Mouse (Mus musculus): Measurements from ENCODE around the gene Rnf126.
"Not testable (repeated sequence)": the region's sequence is repeated elsewhere in the genome, so short reads cannot be mapped to it uniquely, and the experiment has no call there.

Gene Rnf126

DNA sequence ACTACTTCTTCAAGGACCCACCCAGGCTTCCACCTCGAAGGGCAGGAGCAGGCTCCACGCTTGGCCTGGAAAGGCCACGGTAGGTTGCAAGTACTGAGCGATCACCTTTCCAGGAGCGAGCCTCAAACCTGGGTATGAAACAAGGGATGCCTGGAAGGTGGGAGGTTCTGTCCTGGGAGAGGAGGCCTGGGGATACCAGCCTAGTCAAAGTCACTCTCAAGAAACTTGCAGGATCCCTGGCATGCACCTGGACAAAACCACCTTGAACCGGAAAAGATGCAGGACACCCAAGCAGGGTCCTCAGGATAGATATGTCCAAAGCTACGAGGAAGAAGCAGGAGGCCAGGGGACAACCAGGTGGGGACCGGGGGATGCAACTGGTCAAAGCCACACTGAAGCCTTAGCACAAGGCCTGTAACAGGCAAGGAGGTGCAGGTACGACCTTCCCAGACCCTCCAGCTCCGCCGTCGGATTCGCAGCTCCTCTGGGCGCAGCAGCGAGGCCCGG, 698 bp downstream of the Rnf126 start:
- no peak for DNase-seq (ENCODE audit: low spot score in 2 of 2)

DNA sequence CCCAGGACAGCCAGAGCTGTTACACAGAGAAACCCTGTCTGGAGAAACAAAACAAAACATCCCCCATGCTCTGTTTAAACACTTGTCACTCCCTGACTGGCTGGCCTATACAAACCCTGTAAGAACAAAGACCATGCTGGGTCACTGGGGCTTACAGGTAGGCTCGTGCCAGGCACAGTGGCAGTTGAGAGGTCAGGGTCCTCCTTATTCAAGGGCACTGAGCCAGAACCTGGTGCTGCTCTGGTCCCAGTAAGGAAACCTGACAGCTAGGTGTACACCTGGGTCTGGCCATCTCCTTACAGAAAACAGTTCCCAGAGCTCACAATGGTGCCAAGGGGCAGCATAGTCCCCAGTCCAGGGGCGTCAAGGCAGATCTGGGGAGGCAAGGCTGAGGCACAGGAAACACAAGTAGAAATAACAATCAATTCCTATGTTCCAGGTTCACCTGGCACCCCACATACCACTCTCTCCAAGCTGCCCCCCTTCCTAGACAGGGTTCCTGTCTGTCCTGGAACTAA, 1.5 kb downstream of the Rnf126 start:
- DNase-seq (ENCODE audit: low spot score in 2 of 2): no peak

GRCm38 (mm10) chr10:79764234-79764633, 2.5 kb downstream of the Rnf126 start:
- DNase-seq (ENCODE audit: low spot score in 2 of 2): no peak

- DNase-seq (ENCODE audit: low spot score in 2 of 2): no peak
Observed at GRCm38 (mm10) chr10:79762875-79763274, 3.9 kb downstream of the Rnf126 start.

GRCm38 (mm10) chr10:79760603-79761143, 6.1 kb downstream of the Rnf126 start:
- no peak for DNase-seq (ENCODE audit: low spot score in 2 of 2)

- not testable (repeated sequence) for DNase-seq (ENCODE audit: low spot score in 2 of 2)
Observed at GRCm38 (mm10) chr10:79759675-79760074, 7.1 kb downstream of the Rnf126 start.

DNA sequence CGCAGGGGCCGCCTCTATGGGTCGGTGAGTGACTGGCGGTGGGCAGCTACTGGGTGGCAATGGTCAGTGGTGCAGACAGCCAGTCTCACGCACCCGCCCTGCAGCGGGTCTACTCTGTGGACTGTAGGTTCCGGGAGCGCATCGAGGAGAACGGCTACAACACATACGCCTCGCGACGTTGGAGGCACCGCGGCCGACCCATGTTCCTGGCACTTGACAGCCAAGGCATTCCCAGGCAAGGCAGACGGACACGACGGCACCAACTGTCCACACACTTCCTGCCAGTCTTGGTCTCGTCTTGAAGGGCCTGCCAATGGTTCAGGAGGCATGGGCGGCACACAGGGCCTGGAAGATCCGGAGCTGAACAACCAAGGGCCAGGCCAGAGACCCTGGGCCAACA, 10.1 kb downstream of the Rnf126 start:
- no peak for DNase-seq (ENCODE audit: low spot score in 2 of 2)

DNA sequence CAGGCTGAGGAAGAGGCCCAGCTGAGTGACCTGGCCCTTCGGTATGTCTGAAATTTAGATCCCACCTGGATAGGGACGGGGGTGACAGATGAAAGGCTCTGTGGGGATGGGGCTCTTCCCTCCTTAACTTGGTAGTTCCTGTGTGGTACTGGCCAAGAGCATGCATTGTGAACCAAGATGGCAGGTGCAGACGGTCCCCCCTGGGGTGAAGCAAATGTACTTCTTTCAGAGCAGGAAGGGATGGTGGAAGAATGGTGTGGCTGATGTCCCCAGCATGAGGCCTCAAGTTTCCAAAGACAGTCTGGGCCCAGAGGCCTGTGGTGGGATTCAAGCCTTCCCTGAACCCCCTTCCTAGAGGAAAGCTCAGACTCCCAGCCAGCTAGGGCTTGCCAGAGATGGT, 10.9 kb downstream of the Rnf126 start:
- no peak for DNase-seq (ENCODE audit: low spot score in 2 of 2)

DNA sequence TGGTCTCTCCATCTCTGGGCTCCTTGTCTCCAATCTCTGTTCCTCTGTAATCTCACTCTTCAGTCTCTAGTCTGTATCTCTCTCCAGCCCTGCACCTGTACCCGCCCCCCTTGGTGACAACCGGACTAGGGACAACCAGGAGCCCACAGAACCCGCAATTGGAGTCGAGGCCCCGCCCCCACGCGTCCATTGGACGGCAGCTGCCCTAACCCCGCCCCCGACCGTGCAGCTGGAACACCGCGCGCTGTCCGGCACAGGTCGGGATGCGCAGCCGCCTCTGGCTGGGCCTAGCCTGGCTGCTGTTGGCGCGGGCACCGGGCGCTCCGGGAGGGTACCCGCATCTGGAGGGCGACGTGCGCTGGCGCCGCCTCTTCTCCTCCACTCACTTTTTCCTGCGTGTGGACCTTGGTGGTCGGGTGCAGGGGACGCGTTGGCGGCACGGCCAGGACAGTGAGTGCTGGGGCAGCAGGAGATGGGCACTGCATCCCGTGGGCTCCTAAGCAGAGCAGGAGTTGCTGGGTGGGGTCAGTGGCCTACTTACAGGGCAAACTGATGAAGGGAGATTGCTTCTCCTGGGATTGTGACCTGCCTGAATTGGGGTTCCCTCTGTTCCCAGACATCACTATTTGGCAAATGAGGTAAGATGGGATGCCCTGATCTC, 11.8 kb downstream of the Rnf126 start, which contains the start of gene Fgf22:
Gene Fgf22, plus strand, starts transcription at position 221 of the 661 bp plus-strand sequence.
- peak in 1 of 2 experiments; percentile 72 for DNase-seq (ENCODE audit: low spot score in 2 of 2)

DNA sequence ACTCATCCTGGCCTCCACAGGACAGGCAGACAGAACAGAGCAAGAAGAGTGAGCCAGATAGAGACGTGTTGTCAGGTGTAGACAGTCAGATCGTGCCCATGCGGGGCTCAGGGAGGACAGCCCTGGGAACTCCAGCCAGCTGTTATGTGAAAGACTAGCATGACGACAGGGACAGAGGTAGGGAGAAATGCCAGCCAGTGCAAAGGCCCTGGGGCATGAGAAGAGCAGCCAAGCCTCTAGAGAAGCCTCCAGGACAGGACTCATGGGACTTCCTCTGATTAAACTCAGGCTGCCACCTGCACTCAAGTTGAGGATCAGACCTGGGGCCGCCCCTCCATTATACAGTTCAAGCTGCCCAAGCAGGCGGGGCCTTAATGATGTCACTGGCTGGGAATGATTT, 18.3 kb downstream of the Rnf126 start:
- DNase-seq (ENCODE audit: low spot score in 2 of 2): no peak

DNA sequence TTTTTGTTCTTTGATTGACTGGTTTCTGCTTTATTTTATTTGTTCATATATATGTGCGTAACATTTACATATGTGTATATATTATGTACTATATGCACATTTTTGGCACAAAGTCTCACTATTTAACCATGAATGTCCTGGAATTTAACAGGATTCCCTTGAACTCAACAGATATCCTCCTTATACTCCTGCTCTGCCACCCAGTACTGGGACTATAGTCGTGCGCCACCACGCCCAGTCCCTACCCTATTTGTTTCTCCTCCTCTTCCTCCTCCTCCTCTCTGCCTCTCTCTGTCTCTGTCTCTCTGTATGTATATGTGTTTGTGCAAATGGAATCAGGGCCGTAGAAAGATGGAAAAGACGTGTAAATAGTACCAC, 20.0 kb downstream of the Rnf126 start:
- no peak for DNase-seq (ENCODE audit: low spot score in 2 of 2)

GRCm38 (mm10) chr10:79745898-79746773, 20.6 kb downstream of the Rnf126 start, which contains the start of gene Polrmt:
Gene Polrmt, minus strand, starts transcription at chr10:79746581.
- peak; percentile 89 to 95 for DNase-seq (ENCODE audit: low spot score in 2 of 2)

- DNase-seq (ENCODE audit: low spot score in 2 of 2): no peak
Observed at GRCm38 (mm10) chr10:79745411-79745810, 21.3 kb downstream of the Rnf126 start.

DNA sequence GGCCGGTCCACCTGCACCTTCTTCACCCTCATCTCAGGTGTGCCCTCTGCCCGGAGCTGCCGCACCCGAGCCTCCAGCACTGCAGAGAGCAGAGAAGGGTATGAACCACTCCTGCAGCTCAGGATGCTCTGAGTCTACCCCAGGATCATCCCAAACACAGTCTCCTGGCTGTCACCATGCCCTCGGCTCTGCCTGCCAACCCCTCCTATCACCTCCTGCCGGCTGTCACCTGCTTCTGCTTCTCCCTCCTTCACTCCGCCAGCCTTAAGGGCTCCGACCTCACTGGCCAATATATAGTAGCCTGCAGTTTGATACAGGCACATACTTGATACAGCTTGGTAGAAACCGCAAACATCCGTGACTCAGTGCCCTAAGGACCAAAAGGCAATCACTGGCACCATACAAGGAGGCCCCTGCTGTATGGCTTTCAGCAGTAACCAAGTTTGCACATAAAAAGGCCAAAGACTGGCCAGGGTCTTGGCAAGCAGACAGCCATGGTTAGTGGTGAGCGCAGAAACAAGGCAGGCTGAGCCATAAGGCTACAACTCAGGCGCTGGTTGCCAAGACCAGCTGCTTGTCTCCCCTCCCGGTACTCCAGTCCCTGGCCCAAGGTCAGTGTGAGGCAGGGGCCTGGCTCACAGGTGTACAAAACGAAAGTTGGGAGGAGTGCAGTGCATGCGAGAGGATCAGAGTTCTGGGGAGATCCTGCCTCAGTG, 22.9 kb downstream of the Rnf126 start:
- DNase-seq (ENCODE audit: low spot score in 2 of 2): no peak

DNA sequence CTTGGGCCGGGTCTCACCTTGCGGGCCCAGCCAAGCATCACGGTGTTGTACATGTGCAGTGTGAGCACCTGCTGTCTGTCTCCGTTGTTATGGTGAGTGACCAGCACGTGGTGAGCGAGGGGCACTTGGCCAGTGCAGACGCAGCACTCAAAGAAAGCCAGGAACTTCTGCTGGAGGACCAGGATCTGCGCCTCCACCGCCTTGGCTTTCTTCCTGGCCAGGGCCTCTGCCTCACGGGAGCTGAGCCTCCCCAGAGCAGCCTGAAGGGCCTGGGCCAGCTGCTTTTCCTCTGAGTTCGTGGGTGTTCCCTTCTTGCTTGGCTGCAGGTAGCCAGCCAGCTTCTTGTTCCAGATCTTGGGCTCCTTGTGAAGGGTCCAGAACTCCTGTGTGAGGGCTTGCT, 23.6 kb downstream of the Rnf126 start:
- no peak for DNase-seq (ENCODE audit: low spot score in 2 of 2)

DNA sequence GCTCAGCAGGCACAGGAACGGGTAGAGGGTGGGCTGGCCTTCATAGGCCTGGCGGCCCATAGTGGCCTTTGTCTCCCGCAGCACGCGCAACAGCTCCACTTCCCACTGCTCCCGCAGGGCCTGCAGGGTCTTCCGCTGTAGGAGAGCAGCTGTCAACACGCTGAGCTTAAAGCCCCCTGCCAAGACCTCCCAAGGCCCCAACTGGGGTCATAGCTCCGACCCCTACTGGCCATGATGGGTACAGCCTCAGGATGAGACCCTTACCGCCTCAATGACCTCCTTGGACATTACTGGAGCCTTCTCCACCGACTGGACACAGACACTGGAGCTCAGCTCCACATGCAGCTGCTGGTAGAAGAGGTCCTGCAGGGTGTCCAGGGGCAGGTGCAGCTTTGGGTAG, 25.9 kb downstream of the Rnf126 start:
- no peak for DNase-seq (ENCODE audit: low spot score in 2 of 2)

GRCm38 (mm10) chr10:79739234-79739633, 27.5 kb downstream of the Rnf126 start:
- DNase-seq (ENCODE audit: low spot score in 2 of 2): no peak

DNA sequence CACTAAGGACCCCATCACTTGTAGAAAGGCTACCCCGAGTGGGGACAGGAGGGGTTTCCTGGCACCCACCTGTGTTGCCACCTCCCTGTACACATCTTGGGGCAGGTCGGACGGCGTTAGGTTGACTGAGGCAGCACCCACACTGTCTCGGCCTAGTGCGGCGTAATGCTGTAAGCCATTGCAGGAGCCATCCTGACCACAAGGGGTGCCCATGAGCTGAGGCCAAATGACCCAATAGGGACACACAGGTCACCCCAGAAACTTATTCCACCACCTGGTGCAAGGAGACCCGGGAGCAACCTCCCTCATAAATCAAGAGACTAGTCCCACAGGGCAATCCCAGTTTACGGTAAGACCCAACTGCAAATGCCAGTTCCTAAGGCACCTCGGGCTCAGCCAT, 28.5 kb downstream of the Rnf126 start:
- peak in 1 of 2 experiments; percentile 65 for DNase-seq (ENCODE audit: low spot score in 2 of 2)

DNA sequence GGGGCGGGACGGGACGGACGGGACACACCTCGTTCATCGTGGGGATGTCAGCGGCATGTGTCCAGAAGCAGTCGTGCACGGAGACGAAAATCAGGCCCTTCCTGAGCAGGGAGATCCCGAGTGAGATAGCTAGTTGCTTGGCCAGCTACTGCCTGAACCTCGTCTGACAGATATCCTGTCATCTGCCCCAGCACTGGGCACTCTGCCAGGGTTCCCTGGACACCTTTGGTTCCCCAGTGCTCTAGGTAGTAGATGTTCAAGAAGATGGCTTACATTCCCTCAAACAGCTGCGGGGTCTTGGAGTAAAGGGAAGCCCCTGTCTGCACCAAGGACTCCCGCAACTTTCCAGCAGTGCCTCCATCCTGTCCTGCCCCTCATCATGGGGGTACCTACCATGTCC, 30.0 kb downstream of the Rnf126 start:
- DNase-seq (ENCODE audit: low spot score in 2 of 2): no peak

GRCm38 (mm10) chr10:79735361-79735760, 31.4 kb downstream of the Rnf126 start:
- DNase-seq (ENCODE audit: low spot score in 2 of 2): no peak

- DNase-seq (ENCODE audit: low spot score in 2 of 2): no peak
Observed at GRCm38 (mm10) chr10:79733847-79734246, 32.9 kb downstream of the Rnf126 start.

- DNase-seq (ENCODE audit: low spot score in 2 of 2): peak; percentile 57 to 72
Observed at GRCm38 (mm10) chr10:79732500-79732899, 34.3 kb downstream of the Rnf126 start.

Data from spleen, postnatal 10 days (tissue).